Mouse (Mus musculus): ENCODE data around the gene Timm22. TPM values are rescaled to one million over a fixed set of nuclear protein-coding genes. Genes with fewer than 3 reads are reported as not detected.

Gene Timm22
- polyA plus RNA-seq (2014; fragmentation: Nextera tagmentation; extraction: Ambion mirVana): 111 and 120 TPM in 2 replicates

GRCm38 (mm10) chr11:76406702-76407583 is at the start of gene Timm22:
TSS of gene Timm22 (plus strand) at chr11:76406952.
- Histone ChIP-seq H3K4me1 (ENCODE audit: control insufficient read depth, insufficient read depth, low read length) (peaks cover 5% of the 10 kb centered on the region), H3K9ac (replicated peaks; ENCODE audit: low read length) (peak within 1 kb of the TSS; percentile 85), H3K9me3 (ENCODE audit: control insufficient read depth, low read length) (no peaks in the 10 kb centered on the region), H3K27ac (replicated peaks; ENCODE audit: low read depth, low read length) (peak within 1 kb of the TSS; percentile 67; the same call in 1 of the 2 replicates), H3K4me3 (replicated peaks; ENCODE audit: low read depth, low read length) (peak within 1 kb of the TSS; percentile 70), H3K4me2 (ENCODE audit: low read length) (peak within 1 kb of the TSS; percentile 59), H3K27me3 (ENCODE audit: control insufficient read depth, insufficient read depth, low read length) (no peaks in the 10 kb centered on the region), H3K36me3 (ENCODE audit: control insufficient read depth, insufficient read depth, low read length) (peaks cover 13% of the 10 kb centered on the region; the same call in 1 of the 2 replicates)
- peak; percentile 98 for DNase-seq
- under 1% methylated on average over 46 of the region's 46 CpGs for WGBS
- peak; percentile 96 for ATAC-seq (ENCODE audit: low FRiP score, low TSS enrichment)

- no peaks in the 10 kb centered on the region for H3K36me3 ChIP-seq (ENCODE audit: control insufficient read depth, insufficient read depth, low read length)
- H3K4me3 ChIP-seq (replicated peaks; ENCODE audit: low read depth, low read length): no peak overlapping the region
- WGBS: 51% methylated on average over 12 of the region's 12 CpGs
- peaks cover 31% of the 10 kb centered on the region for H3K4me1 ChIP-seq (ENCODE audit: control insufficient read depth, insufficient read depth, low read length)
- ATAC-seq (ENCODE audit: low FRiP score, low TSS enrichment) (no peak), DNase-seq (no peak)
- no peaks in the 10 kb centered on the region for H3K9me3 ChIP-seq (ENCODE audit: control insufficient read depth, low read length)
- no peaks in the 10 kb centered on the region for H3K27me3 ChIP-seq (ENCODE audit: control insufficient read depth, insufficient read depth, low read length)
- H3K4me2 ChIP-seq (ENCODE audit: low read length): no peak overlapping the region
- peak overlapping the region; percentile 63; the same call in 1 of the 2 replicates for H3K27ac ChIP-seq (replicated peaks; ENCODE audit: low read depth, low read length)
- H3K9ac ChIP-seq (replicated peaks; ENCODE audit: low read length): no peak overlapping the region
Measured at GRCm38 (mm10) chr11:76357464-76357863, 49.3 kb upstream of the Timm22 start.

GRCm38 (mm10) chr11:76358628-76359320 is 48.0 kb upstream of the Timm22 start:
- Histone ChIP-seq H3K27ac (replicated peaks; ENCODE audit: low read depth, low read length) (peak overlapping the region; percentile 13; the same call in 1 of the 2 replicates), H3K4me2 (ENCODE audit: low read length) (no peak overlapping the region), H3K4me1 (ENCODE audit: control insufficient read depth, insufficient read depth, low read length) (peaks cover 37% of the 10 kb centered on the region), H3K9me3 (ENCODE audit: control insufficient read depth, low read length) (no peaks in the 10 kb centered on the region), H3K27me3 (ENCODE audit: control insufficient read depth, insufficient read depth, low read length) (no peaks in the 10 kb centered on the region), H3K36me3 (ENCODE audit: control insufficient read depth, insufficient read depth, low read length) (no peaks in the 10 kb centered on the region), H3K9ac (replicated peaks; ENCODE audit: low read length) (no peak overlapping the region), H3K4me3 (replicated peaks; ENCODE audit: low read depth, low read length) (no peak overlapping the region)
- WGBS: 30% methylated on average over 14 of the region's 14 CpGs
- no peak for ATAC-seq (ENCODE audit: low FRiP score, low TSS enrichment)
- no peak for DNase-seq

GRCm38 (mm10) chr11:76360255-76360654 is 46.5 kb upstream of the Timm22 start:
- no peaks in the 10 kb centered on the region for H3K9me3 ChIP-seq (ENCODE audit: control insufficient read depth, low read length)

GRCm38 (mm10) chr11:76361422-76361821 is 45.3 kb upstream of the Timm22 start:
- H3K4me1 ChIP-seq (ENCODE audit: control insufficient read depth, insufficient read depth, low read length): peaks cover 36% of the 10 kb centered on the region
- no peak overlapping the region for H3K27ac ChIP-seq (replicated peaks; ENCODE audit: low read depth, low read length)
- WGBS: 83% methylated on average over 4 of the region's 4 CpGs
- no peak for DNase-seq
- ATAC-seq (ENCODE audit: low FRiP score, low TSS enrichment): no peak
- no peaks in the 10 kb centered on the region for H3K36me3 ChIP-seq (ENCODE audit: control insufficient read depth, insufficient read depth, low read length)
- no peak overlapping the region for H3K4me3 ChIP-seq (replicated peaks; ENCODE audit: low read depth, low read length)
- H3K27me3 ChIP-seq (ENCODE audit: control insufficient read depth, insufficient read depth, low read length): no peaks in the 10 kb centered on the region
- H3K4me2 ChIP-seq (ENCODE audit: low read length): no peak overlapping the region
- H3K9me3 ChIP-seq (ENCODE audit: control insufficient read depth, low read length): no peaks in the 10 kb centered on the region
- no peak overlapping the region for H3K9ac ChIP-seq (replicated peaks; ENCODE audit: low read length)

More at GRCm38 (mm10) chr11:76360255-76360654, 46.5 kb upstream of the Timm22 start:
- Histone ChIP-seq H3K4me1 (ENCODE audit: control insufficient read depth, insufficient read depth, low read length) (peaks cover 38% of the 10 kb centered on the region), H3K4me3 (replicated peaks; ENCODE audit: low read depth, low read length) (no peak overlapping the region), H3K27ac (replicated peaks; ENCODE audit: low read depth, low read length) (no peak overlapping the region), H3K9ac (replicated peaks; ENCODE audit: low read length) (no peak overlapping the region), H3K4me2 (ENCODE audit: low read length) (no peak overlapping the region), H3K27me3 (ENCODE audit: control insufficient read depth, insufficient read depth, low read length) (no peaks in the 10 kb centered on the region), H3K36me3 (ENCODE audit: control insufficient read depth, insufficient read depth, low read length) (no peaks in the 10 kb centered on the region)
- no peak for DNase-seq
- ATAC-seq (ENCODE audit: low FRiP score, low TSS enrichment): no peak
- WGBS: 58% methylated on average over 6 of the region's 6 CpGs

- peaks cover 31% of the 10 kb centered on the region for H3K4me1 ChIP-seq (ENCODE audit: control insufficient read depth, insufficient read depth, low read length)
- no peak overlapping the region for H3K4me2 ChIP-seq (ENCODE audit: low read length)
- ATAC-seq (ENCODE audit: low FRiP score, low TSS enrichment) (no peak), DNase-seq (no peak)
- H3K27ac ChIP-seq (replicated peaks; ENCODE audit: low read depth, low read length): no peak overlapping the region
- H3K36me3 ChIP-seq (ENCODE audit: control insufficient read depth, insufficient read depth, low read length): no peaks in the 10 kb centered on the region
- H3K27me3 ChIP-seq (ENCODE audit: control insufficient read depth, insufficient read depth, low read length): no peaks in the 10 kb centered on the region
- no peak overlapping the region for H3K9ac ChIP-seq (replicated peaks; ENCODE audit: low read length)
- H3K9me3 ChIP-seq (ENCODE audit: control insufficient read depth, low read length): no peaks in the 10 kb centered on the region
- H3K4me3 ChIP-seq (replicated peaks; ENCODE audit: low read depth, low read length): no peak overlapping the region
- WGBS: 3% methylated on average over 6 of the region's 6 CpGs
Measured at GRCm38 (mm10) chr11:76363178-76363577, 43.6 kb upstream of the Timm22 start.

- no peaks in the 10 kb centered on the region for H3K36me3 ChIP-seq (ENCODE audit: control insufficient read depth, insufficient read depth, low read length)
- no peak overlapping the region for H3K4me2 ChIP-seq (ENCODE audit: low read length)
- DNase-seq (peak; percentile 55), ATAC-seq (ENCODE audit: low FRiP score, low TSS enrichment) (no peak)
- 12% methylated on average over 9 of the region's 9 CpGs for WGBS
- no peak overlapping the region for H3K9ac ChIP-seq (replicated peaks; ENCODE audit: low read length)
- H3K27me3 ChIP-seq (ENCODE audit: control insufficient read depth, insufficient read depth, low read length): no peaks in the 10 kb centered on the region
- H3K27ac ChIP-seq (replicated peaks; ENCODE audit: low read depth, low read length): 0 out of 2 replicates have a peak overlapping the region, but pooled peaks have one; percentile 32
- H3K9me3 ChIP-seq (ENCODE audit: control insufficient read depth, low read length): no peaks in the 10 kb centered on the region
- no peak overlapping the region for H3K4me3 ChIP-seq (replicated peaks; ENCODE audit: low read depth, low read length)
- H3K4me1 ChIP-seq (ENCODE audit: control insufficient read depth, insufficient read depth, low read length): peaks cover 26% of the 10 kb centered on the region
Measured at GRCm38 (mm10) chr11:76363636-76364035, 43.1 kb upstream of the Timm22 start.

- no peak for ATAC-seq (ENCODE audit: low FRiP score, low TSS enrichment)
- 0 out of 2 replicates have a peak overlapping the region, but pooled peaks have one; percentile 32 for H3K27ac ChIP-seq (replicated peaks; ENCODE audit: low read depth, low read length)
- WGBS: 73% methylated on average over 5 of the region's 5 CpGs
Measured at GRCm38 (mm10) chr11:76364038-76364437, 42.7 kb upstream of the Timm22 start.

More at GRCm38 (mm10) chr11:76364038-76364437, 42.7 kb upstream of the Timm22 start:
- Histone ChIP-seq H3K9ac (replicated peaks; ENCODE audit: low read length) (no peak overlapping the region), H3K4me2 (ENCODE audit: low read length) (no peak overlapping the region), H3K4me3 (replicated peaks; ENCODE audit: low read depth, low read length) (no peak overlapping the region), H3K27me3 (ENCODE audit: control insufficient read depth, insufficient read depth, low read length) (no peaks in the 10 kb centered on the region), H3K9me3 (ENCODE audit: control insufficient read depth, low read length) (no peaks in the 10 kb centered on the region), H3K36me3 (ENCODE audit: control insufficient read depth, insufficient read depth, low read length) (no peaks in the 10 kb centered on the region), H3K4me1 (ENCODE audit: control insufficient read depth, insufficient read depth, low read length) (peaks cover 22% of the 10 kb centered on the region)
- no peak for DNase-seq
